Mouse (Mus musculus): ENCODE measurements around the gene Dnm3. TPM values are rescaled to one million over a fixed set of nuclear protein-coding genes. Genes with fewer than 3 reads are reported as not detected.

The Dnm3 gene
- total RNA-seq, 2 experiments from 2014 or later: not detected

- ATAC-seq (replicated peaks; ENCODE audit: poor library complexity, severe bottlenecking): no peak
These were observed 498.3 kb downstream of the Dnm3 start, which contains the start of gene 4930558K02Rik for GRCm38 (mm10) chr1:161979536-161979935. Gene 4930558K02Rik, minus strand, starts transcription at chr1:161979636.

- ATAC-seq (replicated peaks; ENCODE audit: poor library complexity, severe bottlenecking): no peak
These were observed 499.6 kb downstream of the Dnm3 start for GRCm38 (mm10) chr1:161978173-161978700.

GRCm38 (mm10) chr1:161977331-161977730, 500.5 kb downstream of the Dnm3 start:
- ATAC-seq (replicated peaks; ENCODE audit: poor library complexity, severe bottlenecking): no peak

GRCm38 (mm10) chr1:161976255-161977182, 501.3 kb downstream of the Dnm3 start:
- ATAC-seq (replicated peaks; ENCODE audit: poor library complexity, severe bottlenecking): peak; percentile 87

GRCm38 (mm10) chr1:161972233-161972632, 505.6 kb downstream of the Dnm3 start:
- no peak for ATAC-seq (replicated peaks; ENCODE audit: poor library complexity, severe bottlenecking)

- ATAC-seq (replicated peaks; ENCODE audit: poor library complexity, severe bottlenecking): no peak
These were observed 507.0 kb downstream of the Dnm3 start for GRCm38 (mm10) chr1:161970874-161971273.

- ATAC-seq (replicated peaks; ENCODE audit: poor library complexity, severe bottlenecking): peak; percentile 99
These were observed 509.0 kb downstream of the Dnm3 start, which contains the start of gene Pigc for GRCm38 (mm10) chr1:161968589-161969407. Gene Pigc, plus strand, starts transcription at chr1:161969186.

GRCm38 (mm10) chr1:161967936-161968335, 509.9 kb downstream of the Dnm3 start:
- ATAC-seq (replicated peaks; ENCODE audit: poor library complexity, severe bottlenecking): no peak

- ATAC-seq (replicated peaks; ENCODE audit: poor library complexity, severe bottlenecking): peak; percentile 97
These were observed 515.1 kb downstream of the Dnm3 start for GRCm38 (mm10) chr1:161962465-161963377.

- ATAC-seq (replicated peaks; ENCODE audit: poor library complexity, severe bottlenecking): no peak
These were observed 519.6 kb downstream of the Dnm3 start for GRCm38 (mm10) chr1:161957964-161958950.

- ATAC-seq (replicated peaks; ENCODE audit: poor library complexity, severe bottlenecking): no peak
These were observed 522.0 kb downstream of the Dnm3 start for GRCm38 (mm10) chr1:161955846-161956245.

- no peak for ATAC-seq (replicated peaks; ENCODE audit: poor library complexity, severe bottlenecking)
These were observed 525.2 kb downstream of the Dnm3 start for GRCm38 (mm10) chr1:161952599-161952998.

GRCm38 (mm10) chr1:161951009-161951779, 526.6 kb downstream of the Dnm3 start:
- no peak for ATAC-seq (replicated peaks; ENCODE audit: poor library complexity, severe bottlenecking)

- ATAC-seq (replicated peaks; ENCODE audit: poor library complexity, severe bottlenecking): peak; percentile 65
These were observed 535.8 kb downstream of the Dnm3 start for GRCm38 (mm10) chr1:161942082-161942481.

Measured in granulocyte monocyte progenitor cell, adult 5-6 weeks (primary cell).